Mouse (Mus musculus) liver, postnatal 0 days (tissue): ENCODE data around the gene Pnkp.

Experiments
- CTCF ChIP-seq: sonication (generic); IDR thresholded peaks from 2 replicates; pipeline ENCODE4 v1.5.1; 2016; ENCODE audit warnings: antibody characterized with exemption, low read depth
- EP300 ChIP-seq: IDR thresholded peaks from 2 replicates; pipeline ENCODE4 v1.6.1; 2016; ENCODE audit warnings: antibody characterized with exemption, low read depth, mild to moderate bottlenecking

DNA sequence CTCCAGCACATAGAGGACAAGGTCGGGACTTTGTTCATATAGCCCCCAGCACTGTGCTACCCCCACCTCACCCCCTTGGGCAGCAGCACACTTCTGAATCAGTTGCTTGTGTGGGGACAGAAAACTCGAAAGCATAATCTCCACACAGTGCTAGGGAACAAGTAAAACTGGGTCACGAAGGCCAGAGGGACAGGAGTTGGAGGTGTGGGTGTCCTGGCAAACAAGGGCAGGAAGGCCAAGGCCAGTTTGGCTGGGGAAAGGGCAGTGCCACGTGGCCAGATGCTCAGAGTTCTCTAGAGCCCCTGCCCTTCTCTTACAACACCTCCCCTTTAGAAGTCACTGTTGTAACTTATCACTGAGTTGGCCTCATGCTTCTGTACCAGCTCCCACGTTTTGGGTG, 37.1 kb upstream of the Pnkp start:
- TF ChIP-seq CTCF = no peak
- TF ChIP-seq EP300 = peak; percentile 82
